Mouse (Mus musculus) megakaryocyte, embryonic 14.5 days (primary cell): Measurements from ENCODE around the gene Apip.

Experiments used
- FLI1 ChIP-seq: IDR thresholded peaks from 2 replicates; pipeline ENCODE4 v1.6.1; 2012; ENCODE audit warnings: low read length, inconsistent platforms, mixed read lengths
- GATA1 ChIP-seq: IDR thresholded peaks from 3 replicates; pipeline ENCODE4 v1.6.1; 2012; ENCODE audit warnings: mixed read lengths, low read length, inconsistent platforms, borderline replicate concordance

GRCm38 (mm10) chr2:103062865-103063264 is 10.6 kb upstream of the Apip start:
- TF ChIP-seq GATA1 (no peak), FLI1 (no peak)
